Mouse (Mus musculus): ENCODE measurements around the gene Stk16.
A peak's percentile ranks its signal among the peaks of the same experiment; 100 is the strongest.
"Not testable (repeated sequence)": the region's sequence is repeated elsewhere in the genome, so short reads cannot be mapped to it uniquely, and the experiment has no call there.

The Stk16 gene

DNA sequence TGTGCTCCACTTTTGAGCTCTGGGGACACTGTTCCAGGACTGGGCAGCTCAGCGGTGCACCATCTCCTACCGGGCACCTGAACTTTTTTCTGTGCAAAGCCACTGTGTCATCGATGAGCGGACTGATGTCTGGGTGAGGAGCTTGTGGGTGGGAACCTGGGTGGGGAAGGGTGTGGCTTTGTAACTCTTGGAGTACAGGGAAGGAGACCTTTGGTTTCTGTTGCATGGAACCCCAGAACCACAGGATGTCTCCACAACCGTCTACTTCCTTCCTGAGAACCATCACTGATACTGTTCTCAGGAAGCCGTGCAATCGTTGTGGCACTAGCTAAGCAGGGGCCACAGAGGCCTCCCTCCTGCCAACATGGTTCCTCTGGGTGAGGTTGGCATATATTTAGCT is 2.5 kb downstream of the Stk16 start:
- no peak for DNase-seq (ENCODE audit: low read depth, low spot score)

DNA sequence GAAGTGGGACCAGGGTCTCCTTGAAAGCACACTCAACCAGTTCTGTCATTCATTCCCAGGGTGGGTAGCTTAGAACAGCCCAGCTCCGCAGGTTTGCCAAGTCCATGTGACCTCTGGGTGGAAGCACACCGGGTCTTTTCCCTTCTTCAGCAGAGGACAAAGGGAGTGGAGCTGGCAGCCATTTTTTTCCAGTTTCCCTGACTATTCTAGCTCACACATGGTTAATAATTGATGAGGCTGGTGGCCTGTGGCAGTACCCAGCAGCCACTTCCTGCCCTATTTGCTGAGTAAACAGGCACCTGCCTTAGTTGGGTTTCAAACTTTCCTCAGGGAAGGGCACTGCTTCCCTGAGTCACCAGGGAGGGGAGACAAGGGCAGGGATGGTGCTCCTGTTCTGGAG is 3.8 kb downstream of the Stk16 start:
- DNase-seq (ENCODE audit: low read depth, low spot score), result no peak

DNA sequence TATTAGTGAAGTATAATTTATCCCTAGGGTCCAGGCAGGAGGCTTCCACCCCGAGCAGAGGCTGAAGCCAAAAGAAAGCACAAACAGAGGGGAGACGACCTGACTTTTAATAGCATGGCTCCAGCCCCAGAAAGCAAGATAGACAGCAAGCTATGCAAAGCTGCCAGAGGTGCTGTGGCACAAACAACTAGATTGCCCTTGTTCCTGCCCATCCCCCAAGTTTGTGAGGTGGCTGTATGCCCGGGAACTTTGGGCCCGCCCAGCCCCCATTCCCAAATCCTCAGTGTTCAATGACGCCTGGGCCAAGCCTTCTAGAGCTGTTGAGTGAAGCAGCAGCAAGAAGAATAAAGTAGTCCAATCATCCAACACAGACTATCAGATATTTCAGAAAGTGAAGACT is 4.2 kb downstream of the Stk16 start:
- no peak for DNase-seq (ENCODE audit: low read depth, low spot score)

DNA sequence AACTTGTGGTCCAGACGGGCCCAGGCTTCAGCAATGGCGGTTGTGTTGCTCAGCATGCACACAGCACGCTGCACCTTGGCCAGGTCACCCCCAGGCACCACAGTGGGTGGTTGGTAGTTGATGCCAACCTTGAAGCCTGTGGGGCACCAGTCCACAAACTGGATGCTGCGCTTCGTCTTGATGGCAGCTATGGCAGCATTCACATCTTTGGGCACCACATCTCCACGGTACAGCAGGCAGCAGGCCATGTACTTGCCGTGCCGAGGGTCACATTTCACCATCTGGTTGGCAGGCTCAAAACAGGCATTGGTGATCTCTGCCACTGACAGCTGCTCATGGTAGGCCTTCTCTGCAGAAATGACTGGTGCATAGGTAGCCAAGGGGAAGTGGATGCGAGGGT is 5.1 kb downstream of the Stk16 start:
- no peak for DNase-seq (ENCODE audit: low read depth, low spot score)

DNA sequence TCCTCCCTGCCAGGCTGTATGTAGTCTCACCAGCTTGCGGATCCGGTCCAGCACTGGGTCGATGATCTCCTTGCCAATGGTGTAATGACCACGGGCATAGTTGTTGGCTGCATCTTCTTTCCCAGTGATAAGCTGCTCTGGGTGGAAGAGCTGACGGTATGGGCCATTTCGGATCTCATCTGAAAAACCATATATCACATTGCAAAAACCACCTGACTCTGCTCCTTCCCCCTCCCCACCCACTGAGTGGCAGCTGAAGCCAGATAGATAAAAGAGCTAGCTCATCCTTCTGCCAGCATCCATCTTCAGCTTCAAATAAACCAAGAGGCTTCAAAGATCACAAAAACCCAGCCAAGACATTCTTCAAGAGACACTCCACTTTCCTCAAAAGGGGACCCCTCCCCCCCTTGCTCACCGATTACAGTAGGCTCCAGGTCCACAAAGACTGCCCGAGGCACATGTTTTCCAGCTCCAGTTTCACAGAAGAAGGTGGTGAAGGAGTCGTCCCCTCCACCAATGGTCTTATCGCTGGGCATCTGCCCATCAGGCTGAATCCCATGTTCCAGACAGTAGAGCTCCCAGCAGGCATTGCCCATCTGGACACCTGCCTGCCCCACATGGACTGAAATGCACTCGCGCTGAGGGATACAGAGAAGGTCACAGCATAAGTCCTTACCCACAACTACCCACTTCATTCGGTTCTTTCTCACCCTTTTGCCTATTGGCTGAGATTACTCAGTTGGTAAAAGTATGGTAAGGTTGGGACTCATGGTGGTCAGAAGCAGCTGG is 6.4 kb downstream of the Stk16 start:
- DNase-seq (ENCODE audit: low read depth, low spot score), result no peak

DNA sequence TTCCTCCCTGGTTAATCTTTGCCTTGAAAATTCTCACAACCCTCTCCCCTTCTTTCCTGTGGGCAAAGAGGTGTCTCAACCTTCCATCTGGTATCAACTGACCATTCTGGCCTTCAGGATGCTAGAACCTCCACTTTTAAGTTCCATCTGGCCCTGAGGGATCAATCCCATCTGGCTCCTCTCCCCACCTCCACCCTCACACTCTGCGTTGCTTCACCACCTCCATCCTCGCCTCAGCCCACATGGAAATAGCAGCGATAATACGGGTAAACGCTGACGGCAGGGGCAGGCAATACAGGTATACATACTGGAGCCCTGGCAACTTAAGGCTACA is 7.2 kb downstream of the Stk16 start:
- no peak for DNase-seq (ENCODE audit: low read depth, low spot score)

DNA sequence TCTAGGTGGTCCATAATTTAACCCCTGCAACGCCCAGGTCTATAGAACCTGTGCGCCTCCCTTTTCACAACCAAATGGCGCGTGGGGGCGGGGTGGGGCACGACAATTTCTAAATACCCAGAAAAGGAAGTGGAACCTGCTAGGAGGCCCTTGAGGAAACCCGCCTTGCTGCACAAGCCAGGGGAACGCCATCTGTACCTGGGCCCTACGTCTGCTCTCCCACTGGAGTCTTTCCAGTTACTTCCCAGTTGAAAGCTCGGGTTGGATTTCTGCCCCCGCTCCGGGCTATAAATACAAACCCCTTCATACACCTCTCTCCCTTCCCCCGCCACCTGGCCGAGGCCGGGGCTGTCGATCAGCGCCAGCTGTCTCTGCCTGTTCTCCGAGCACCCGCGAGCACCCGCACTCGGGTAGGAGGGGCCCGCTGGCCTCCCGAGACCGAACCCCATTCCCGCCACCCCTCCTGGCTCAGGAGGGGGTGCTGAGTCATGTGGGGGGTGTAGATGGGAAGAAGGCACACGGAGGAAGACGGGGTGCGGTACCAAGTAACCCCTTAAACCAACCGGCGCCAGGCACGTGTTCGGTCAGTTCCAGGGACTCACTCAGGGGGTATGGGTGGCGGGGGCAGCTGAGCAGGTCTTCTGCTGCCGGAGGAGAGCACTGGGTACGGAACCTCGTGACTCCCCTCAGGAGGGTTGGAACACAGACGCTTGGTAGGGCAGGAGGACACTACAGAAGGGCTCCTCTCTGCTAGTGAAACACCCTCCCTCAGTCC is 7.8 kb downstream of the Stk16 start:
- DNase-seq (ENCODE audit: low read depth, low spot score), result peak; percentile 74

DNA sequence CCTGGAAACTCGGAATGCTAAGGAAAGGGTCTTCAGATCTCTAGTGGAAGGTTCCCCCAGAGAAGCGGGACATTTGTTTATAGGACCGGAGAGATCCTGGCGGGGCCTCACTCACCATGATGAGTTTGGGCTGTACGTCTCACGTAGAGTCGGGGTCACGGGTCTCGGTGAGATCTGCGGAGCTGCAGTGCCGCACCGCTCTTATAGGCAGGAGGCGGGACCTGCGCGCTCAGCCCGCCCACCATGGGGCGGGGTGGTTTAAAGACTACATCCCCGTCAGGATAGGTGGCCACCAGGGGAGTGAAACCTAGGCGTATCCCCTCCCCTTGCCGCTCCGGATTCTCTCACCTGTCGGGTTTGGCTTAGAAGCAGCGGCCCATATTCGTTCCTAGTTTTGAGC is 8.4 kb downstream of the Stk16 start:
- peak; percentile 86 for DNase-seq (ENCODE audit: low read depth, low spot score)

DNA sequence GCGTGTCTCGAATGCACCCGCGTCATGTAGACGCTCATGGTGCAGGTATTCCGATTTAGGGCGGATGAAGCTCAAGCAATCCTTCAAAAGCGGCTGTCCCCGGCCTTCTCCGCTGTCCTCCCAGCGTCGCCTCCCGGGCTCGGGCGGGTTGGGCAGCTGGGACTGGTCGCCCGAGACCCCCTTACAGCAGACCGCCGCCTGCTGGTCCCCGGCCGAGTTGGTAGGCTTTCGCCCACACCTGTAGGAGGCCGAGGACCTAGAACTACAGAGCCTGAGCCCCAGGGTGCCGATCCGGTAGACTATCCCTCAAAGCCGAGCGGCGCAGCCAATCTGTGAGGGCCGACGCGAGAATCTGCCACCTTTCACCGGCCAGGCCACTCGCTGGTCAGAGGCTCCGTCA is 8.9 kb downstream of the Stk16 start, which contains the start of gene Tuba4a:
Gene Tuba4a, minus strand, starts transcription at position 335 of the 400 bp plus-strand sequence.
- no peak for DNase-seq (ENCODE audit: low read depth, low spot score)

DNA sequence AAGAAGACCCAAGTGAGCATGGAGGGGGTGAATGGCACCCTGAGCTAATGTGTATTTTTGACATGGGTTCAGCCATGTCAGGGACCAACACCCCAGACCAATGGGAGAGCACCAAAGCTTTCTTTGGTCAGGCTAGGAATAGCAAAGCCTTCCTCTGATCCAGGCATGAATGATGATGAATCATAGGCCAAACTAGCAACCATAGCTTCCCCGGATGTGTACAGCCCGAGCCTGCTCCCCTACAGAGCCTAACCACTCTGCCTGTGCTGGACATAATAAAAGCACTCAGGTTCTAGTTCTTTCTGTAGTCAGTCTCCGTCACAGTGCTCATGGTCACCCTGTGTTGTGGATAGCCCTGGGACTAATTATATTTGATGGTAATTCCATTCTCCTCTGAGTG is 10.9 kb downstream of the Stk16 start:
- no peak for DNase-seq (ENCODE audit: low read depth, low spot score)

DNA sequence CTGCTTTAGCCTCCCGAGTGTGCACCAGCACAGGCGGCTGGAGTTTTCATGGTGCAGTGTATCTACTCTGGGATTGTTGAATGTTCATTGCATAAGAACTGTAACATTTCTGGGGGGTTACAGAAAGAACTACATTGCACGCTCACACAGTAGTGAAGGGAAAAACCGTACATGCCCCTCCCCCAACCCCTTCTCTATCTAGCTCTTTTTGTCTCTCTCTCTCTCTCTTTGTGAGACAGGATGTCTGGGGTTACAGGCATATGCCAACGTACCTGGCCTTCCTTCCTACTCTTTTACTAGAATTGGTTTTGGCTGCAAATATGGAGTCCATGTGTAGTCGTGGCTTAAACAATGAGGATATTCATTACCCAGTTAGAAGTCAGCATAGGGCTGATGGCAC is 12.3 kb downstream of the Stk16 start:
- DNase-seq (ENCODE audit: low read depth, low spot score), result no peak

DNA sequence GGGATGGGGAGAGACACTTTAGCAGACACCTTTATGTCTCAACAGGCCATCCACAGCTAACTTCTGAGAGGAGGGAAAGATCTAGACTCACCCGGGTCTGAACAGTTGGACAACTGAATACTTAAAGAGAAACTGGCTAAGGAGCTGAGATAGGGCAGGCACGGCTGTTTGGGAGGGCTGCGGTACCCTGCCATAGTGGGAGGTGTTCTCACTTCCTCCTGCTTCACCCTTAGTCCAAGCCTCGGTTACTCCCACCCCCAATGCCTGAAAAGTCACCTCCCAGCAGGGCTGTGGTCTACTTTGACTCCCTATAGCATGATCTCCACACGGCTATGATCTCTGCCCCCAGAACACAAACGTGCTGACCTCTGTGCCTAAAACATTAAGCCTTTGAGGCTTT is 12.9 kb downstream of the Stk16 start:
- DNase-seq (ENCODE audit: low read depth, low spot score), result no peak

DNA sequence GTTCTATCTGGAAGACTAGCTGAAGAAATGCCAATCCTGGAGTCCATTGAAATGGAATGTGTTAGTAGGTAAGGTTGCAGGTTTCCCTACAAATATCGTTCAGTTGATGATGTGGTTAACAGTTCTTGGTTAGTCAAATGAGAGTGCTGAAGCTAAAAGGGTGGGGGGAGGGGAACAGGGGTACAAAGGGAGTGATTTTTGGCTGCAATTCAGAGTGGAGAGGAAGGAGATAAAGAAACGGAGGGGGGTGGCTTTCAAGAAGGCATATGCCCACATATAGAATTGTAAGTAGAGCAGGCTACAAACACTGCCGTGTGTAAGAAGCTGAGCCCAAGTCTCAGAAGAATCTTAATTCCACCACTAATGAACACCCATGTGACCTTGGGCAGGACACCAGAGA is 14.8 kb downstream of the Stk16 start:
- DNase-seq (ENCODE audit: low read depth, low spot score), result no peak

DNA sequence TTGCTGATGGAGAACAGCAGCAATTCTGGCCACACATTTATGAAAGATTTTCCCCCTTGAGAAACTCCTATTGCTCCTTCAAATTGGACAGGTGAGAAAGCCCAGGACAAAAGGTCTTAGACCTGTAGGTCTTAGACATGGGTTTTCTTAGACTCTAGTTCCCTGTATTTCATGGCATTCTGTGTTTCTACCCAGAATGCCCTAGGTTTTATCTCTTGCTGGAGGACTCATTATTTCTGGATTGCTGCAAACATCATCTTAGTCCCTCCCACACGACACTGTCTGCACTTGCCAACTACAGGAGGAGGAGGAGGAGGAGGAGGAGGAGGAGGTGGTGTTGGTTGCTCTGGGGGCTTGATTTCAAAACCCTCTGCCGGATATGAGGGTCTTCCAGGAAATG is 15.5 kb downstream of the Stk16 start:
- DNase-seq (ENCODE audit: low read depth, low spot score), result no peak

DNA sequence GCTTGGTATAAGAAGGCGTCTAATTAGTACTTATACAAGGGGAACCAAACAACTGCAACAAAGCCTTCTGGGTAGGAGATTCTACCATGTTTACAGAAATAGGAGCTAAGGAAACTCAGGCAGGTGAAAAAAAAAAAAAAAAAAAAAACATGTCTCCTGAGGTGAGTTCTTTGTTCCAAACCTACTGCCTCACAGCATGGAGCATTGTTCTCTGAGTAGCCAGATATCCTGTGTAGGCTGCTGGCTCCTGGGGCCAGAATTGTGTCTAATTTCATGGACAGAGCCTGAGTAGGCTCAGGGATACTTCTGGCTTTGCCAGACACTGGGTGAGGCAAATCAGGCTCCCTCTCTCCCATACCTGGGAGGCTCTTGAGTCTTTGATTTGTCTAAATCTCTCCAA is 17.0 kb downstream of the Stk16 start:
- DNase-seq (ENCODE audit: low read depth, low spot score), result no peak

DNA sequence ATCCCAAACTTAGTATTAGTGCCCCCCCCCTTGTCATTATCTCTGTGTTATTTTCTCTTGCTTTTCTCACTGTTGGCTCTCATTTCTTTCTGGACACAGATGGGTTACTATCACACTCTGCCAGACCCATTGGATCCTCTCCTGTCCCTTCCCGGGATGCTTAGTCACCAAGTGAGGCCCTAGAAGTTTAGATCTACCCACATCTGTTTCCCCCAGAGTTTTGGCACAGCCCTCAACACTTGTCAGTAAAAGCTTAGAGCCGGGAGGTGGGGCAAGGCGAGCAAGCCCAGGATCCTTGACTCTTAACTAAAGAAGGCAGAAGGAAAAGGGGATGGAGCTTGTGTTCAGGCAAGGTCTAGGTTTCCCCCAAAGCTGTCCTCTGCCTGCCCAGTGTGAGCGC is 18.5 kb downstream of the Stk16 start:
- no peak for DNase-seq (ENCODE audit: low read depth, low spot score)

DNA sequence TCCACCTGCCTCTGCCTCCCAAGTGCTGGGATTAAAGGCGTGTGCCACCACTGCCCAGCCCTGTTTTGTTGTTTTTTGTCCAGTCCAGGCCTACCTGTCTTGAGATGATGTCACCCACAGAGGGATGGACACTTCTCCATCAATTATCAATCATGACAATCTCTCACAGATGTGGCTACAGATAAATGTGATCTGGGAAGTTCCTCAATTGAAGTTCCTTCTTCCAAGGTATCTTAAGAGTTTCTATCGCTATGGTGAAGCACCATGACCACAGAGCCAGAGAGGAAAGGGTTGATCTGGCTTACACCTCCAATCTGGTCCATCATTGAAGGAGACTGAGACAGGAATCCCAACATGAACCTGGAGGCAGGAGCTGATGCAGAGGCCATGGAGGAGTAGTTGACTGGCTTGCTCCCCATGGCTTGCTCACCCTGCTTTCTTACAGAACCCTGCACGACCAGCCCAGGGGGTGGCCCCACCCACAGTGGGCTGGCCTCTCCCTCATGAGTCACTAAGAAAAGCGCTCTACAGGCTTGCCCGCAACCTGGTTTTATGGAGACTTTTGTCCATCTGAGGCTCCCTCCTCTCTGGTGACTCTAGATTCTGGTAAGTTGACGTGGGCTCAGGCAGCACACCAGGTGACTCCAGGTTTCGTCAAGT is 19.8 kb downstream of the Stk16 start:
- no peak for DNase-seq (ENCODE audit: low read depth, low spot score)

DNA sequence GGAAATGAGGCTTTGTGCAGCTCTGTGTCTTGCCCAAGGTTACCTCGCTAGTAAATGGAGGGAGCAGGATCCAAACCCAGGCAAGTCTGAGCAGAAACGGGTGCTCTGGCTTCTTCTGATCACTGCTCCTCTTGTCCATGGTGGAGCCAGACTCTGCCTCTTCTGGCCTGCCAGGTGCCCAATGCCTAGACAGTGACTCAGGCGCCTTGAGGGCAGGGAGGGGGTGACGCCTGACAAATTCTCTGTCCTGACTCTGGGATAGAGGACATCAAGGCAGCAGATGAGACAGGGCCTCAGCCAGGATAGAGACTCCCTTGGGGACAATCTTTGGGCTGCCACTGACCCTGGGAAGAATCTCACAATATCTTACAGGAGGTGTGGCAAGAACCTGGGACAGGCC is 20.6 kb downstream of the Stk16 start:
- DNase-seq (ENCODE audit: low read depth, low spot score), result no peak

DNA sequence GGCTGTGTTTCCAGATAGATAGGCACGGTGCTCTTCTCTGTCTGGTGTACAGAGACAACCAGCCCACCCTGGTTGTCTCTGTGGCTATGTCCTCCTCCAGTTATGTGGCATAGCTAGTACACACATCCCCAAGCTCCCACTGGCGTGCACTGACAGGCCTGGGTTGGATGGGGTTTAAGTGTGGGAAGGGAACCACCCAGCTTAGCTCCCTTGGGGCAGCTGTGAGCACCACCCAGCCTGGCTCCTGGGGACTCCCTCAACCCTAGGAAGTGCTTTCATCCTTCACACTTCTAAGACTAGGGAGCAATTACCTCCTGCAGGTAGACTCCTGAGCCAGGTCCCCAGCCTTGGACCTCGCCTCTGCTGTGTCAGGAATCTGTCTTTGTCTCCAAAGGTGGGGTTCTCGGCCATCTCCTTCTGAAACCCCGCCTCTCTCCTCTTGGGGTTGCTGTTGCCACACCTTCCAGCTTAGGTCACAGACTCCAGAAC is 21.1 kb downstream of the Stk16 start, which contains the start of gene A630095N17Rik:
Gene A630095N17Rik, minus strand, starts transcription at position 439 of the 489 bp plus-strand sequence.
- no peak for DNase-seq (ENCODE audit: low read depth, low spot score)

DNA sequence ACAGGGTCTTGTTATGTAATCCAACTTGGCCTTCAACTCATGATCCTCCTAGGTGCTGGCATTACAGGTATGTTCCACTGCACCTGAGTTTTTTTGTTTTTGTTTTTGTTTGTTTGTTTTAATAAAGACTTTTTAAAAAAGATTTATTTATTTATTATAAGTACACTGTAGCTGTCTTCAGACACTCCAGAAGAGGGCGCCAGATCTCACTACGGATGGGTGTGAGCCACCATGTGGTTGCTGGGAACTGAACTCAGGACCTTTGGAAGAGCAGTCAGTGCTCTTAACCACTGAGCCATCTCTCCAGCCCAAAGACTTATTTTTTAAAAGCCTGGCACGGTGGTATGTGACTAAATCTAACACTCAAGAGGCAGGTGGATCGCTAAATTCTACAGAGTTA is 21.9 kb downstream of the Stk16 start:
- DNase-seq (ENCODE audit: low read depth, low spot score), result not testable (repeated sequence)

DNA sequence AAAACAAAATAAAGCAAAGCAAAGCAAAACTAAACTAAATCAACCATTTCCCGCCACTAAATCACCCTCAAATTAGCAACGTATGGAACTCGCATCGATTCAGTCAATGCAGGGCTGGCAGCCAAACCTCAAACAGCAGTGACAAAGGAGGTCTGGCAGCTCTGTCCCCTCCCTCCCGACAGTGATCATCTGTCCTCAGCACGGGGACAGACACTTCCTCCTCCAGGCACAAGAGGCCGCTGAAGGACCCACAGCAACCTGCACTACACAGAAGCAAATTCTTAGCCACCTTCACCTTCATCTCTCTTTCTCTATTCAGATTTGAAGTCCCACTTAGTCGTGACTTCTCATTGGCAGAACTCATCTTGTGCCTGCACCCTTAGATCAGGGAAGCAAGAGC is 24.0 kb downstream of the Stk16 start:
- no peak for DNase-seq (ENCODE audit: low read depth, low spot score)

Measured in telencephalon, adult 2 months (tissue).